Mouse (Mus musculus) spleen, postnatal 36 days (tissue): Measurements from ENCODE around the gene Rasl11a.
"Not testable (repeated sequence)": the region's sequence is repeated elsewhere in the genome, so short reads cannot be mapped to it uniquely, and the experiment has no call there.

Source experiments
- DNase-seq, 2 experiments: peaks; one replicate each; pipeline ENCODE4 v3.0.0; 2022; ENCODE audit warnings: low spot score in 2 of 2, mixed read lengths in 1 of 2

Rasl11a gene

GRCm38 (mm10) chr5:146892904-146893303 is 48.0 kb downstream of the Rasl11a start:
- no peak for DNase-seq

- DNase-seq = no peak
Measured at GRCm38 (mm10) chr5:146893478-146894182, 48.8 kb downstream of the Rasl11a start.

GRCm38 (mm10) chr5:146895667-146896066 is 50.8 kb downstream of the Rasl11a start:
- not testable (repeated sequence) for DNase-seq

GRCm38 (mm10) chr5:146896973-146897372 is 52.1 kb downstream of the Rasl11a start:
- peak; percentile 17 to 37 for DNase-seq
